Mouse (Mus musculus): ENCODE measurements around the gene Clptm1. TPM values are rescaled to one million over a fixed set of nuclear protein-coding genes. Genes with fewer than 3 reads are reported as not detected.

The Clptm1 gene
- polyA plus RNA-seq, 1 experiment from 2014 or later: 143 TPM

GRCm38 (mm10) chr7:19698907-19699826 is 34.3 kb upstream of the Clptm1 start, which contains the start of gene Apoe:
Gene Apoe (minus strand): TSS chr7:19699188.
- Histone ChIP-seq H3K4me1 (replicated peaks) (peaks cover 18% of the 10 kb centered on the region), H3K36me3 (no peaks in the 10 kb centered on the region; the same call in 1 of the 2 replicates), H3K4me2 (peak within 1 kb of the TSS; percentile 58), H3K9ac (peak within 1 kb of the TSS; percentile 30), H3K27me3 (no peaks in the 10 kb centered on the region), H3K4me3 (peak within 1 kb of the TSS; percentile 34), H3K9me3 (no peaks in the 10 kb centered on the region), H3K27ac (replicated peaks) (peak within 1 kb of the TSS; percentile 54)
- peak; percentile 72 for ATAC-seq (ENCODE audit: low FRiP score, low read depth)
- 2% methylated on average over 19 of the region's 20 CpGs for WGBS

DNA sequence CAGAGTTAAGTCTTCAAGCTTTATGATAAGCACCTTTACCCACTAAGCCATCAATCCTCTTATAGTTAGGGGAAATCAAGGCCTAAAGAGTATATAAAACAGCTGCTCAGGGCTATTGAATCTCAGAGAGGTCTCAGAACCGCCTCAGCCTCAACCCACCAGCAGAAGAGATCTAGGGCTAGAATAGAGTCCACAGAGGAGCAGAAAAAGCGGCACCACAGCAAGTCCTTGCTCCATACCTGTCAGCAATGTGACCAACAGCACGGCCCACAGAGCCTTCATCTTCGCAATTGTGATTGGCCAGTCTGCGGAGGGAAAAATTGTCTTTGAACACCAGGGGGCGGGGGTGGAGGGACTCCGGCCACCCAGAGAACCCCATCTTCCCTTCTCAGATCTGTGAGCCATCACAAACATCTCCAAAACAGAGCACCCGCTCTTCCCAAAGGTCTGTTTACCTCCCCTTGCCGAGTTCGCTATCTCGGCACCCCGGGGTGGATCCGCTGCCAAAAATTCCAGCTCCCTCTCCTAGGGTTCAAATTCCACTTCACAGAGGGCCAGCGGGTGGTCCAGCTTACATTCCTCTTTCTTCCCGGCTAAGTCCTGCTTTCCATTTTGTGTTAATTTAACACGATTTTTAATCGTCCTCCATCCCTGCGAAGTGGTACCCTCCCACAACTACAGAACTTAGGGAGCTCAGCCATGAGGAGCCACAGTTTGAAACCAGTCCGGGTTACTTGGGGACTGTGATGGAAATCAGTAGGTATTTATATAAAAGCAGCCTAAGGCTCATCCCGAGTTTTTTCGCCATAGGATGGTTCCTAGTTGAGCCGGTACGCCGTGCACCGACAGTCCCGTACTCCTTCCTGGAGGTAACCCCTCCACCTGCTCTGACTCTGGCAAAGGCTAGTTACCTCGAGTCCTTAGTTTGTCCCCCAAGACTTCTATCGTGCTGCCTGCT is 33.4 kb upstream of the Clptm1 start:
- Histone ChIP-seq H3K36me3 (no peaks in the 10 kb centered on the region; the same call in 1 of the 2 replicates), H3K4me3 (peak overlapping the region; percentile 34), H3K4me2 (peak overlapping the region; percentile 58), H3K27ac (replicated peaks) (peak overlapping the region; percentile 54), H3K9ac (peak overlapping the region; percentile 30), H3K27me3 (no peaks in the 10 kb centered on the region), H3K9me3 (no peaks in the 10 kb centered on the region), H3K4me1 (replicated peaks) (peaks cover 18% of the 10 kb centered on the region)
- WGBS: 3% methylated on average over 28 of the region's 28 CpGs
- no peak for ATAC-seq (ENCODE audit: low FRiP score, low read depth)

GRCm38 (mm10) chr7:19696336-19696873 is 31.6 kb upstream of the Clptm1 start:
- Histone ChIP-seq H3K36me3 (no peaks in the 10 kb centered on the region), H3K27ac (replicated peaks) (no peak overlapping the region), H3K4me3 (no peak overlapping the region), H3K9ac (no peak overlapping the region), H3K4me1 (replicated peaks) (peaks cover 18% of the 10 kb centered on the region), H3K27me3 (no peaks in the 10 kb centered on the region), H3K4me2 (no peak overlapping the region), H3K9me3 (no peaks in the 10 kb centered on the region)
- WGBS: 95% methylated on average over 34 of the region's 34 CpGs
- no peak for ATAC-seq (ENCODE audit: low FRiP score, low read depth)

DNA sequence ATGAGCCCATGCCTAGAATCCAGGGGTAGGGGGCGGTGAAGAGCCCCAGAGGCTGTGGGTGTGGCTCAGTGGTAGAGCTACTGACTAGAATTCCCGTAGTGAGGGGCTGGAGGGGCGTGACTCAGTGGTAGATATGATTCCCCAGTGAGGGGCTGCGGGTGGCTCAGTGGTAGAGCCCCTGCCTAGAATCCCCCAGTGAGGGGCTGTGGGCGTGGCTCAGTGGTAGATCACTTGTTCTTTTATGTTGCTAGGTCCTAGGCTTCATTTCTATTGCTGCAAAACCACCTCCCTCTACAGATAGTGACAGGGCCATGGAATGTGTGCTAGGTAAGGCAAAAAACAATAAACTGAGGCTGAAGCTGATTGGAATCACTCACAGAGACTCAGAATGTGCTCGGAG is 31.0 kb upstream of the Clptm1 start:
- Histone ChIP-seq H3K27ac (replicated peaks) (no peak overlapping the region), H3K9me3 (no peaks in the 10 kb centered on the region), H3K27me3 (no peaks in the 10 kb centered on the region), H3K4me3 (no peak overlapping the region), H3K4me1 (replicated peaks) (peaks cover 18% of the 10 kb centered on the region), H3K4me2 (no peak overlapping the region), H3K9ac (no peak overlapping the region), H3K36me3 (no peaks in the 10 kb centered on the region)
- WGBS: 92% methylated on average over 6 of the region's 6 CpGs
- ATAC-seq (ENCODE audit: low FRiP score, low read depth): no peak

DNA sequence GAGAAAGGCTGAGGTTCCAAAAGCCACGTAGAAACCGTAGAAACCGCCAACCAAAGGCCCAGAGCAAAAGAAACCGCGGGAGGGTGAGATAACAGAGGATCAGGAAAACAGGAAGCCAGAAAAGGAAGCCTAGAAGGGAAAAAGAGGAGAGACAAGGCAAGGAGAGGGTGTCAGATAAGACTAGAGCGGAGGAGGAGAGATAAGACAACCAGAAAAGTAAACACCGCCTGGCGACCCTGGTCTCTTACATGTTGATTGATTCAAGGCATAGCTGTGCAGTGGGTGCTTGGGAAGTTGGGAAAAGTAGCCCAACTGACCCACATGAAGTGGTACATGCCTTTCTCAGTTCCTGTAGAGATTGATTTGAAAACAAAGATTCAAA is 30.4 kb upstream of the Clptm1 start:
- ATAC-seq (ENCODE audit: low FRiP score, low read depth): no peak
- H3K27me3 ChIP-seq: no peaks in the 10 kb centered on the region
- no peaks in the 10 kb centered on the region for H3K9me3 ChIP-seq
- H3K36me3 ChIP-seq: no peaks in the 10 kb centered on the region
- no peak overlapping the region for H3K4me3 ChIP-seq
- 53% methylated on average over 8 of the region's 8 CpGs for WGBS
- no peak overlapping the region for H3K4me2 ChIP-seq
- no peak overlapping the region for H3K27ac ChIP-seq (replicated peaks)
- H3K9ac ChIP-seq: no peak overlapping the region
- peaks cover 18% of the 10 kb centered on the region for H3K4me1 ChIP-seq (replicated peaks)

- Histone ChIP-seq H3K27me3 (no peaks in the 10 kb centered on the region), H3K4me2 (no peak overlapping the region), H3K4me1 (replicated peaks) (peaks cover 17% of the 10 kb centered on the region), H3K36me3 (no peaks in the 10 kb centered on the region), H3K9me3 (no peaks in the 10 kb centered on the region), H3K4me3 (no peak overlapping the region), H3K27ac (replicated peaks) (no peak overlapping the region), H3K9ac (no peak overlapping the region)
- WGBS: 87% methylated on average over 10 of the region's 10 CpGs
- ATAC-seq (ENCODE audit: low FRiP score, low read depth): no peak
Measured at GRCm38 (mm10) chr7:19694336-19695212, 29.7 kb upstream of the Clptm1 start.

- Histone ChIP-seq H3K9me3 (no peaks in the 10 kb centered on the region), H3K4me3 (no peak overlapping the region), H3K36me3 (no peaks in the 10 kb centered on the region), H3K9ac (no peak overlapping the region), H3K4me2 (no peak overlapping the region), H3K27ac (replicated peaks) (peak overlapping the region; percentile 16; the same call in 1 of the 2 replicates), H3K27me3 (no peaks in the 10 kb centered on the region), H3K4me1 (replicated peaks) (peaks cover 6% of the 10 kb centered on the region)
- peak; percentile 60 for ATAC-seq (ENCODE audit: low FRiP score, low read depth)
- WGBS: 21% methylated on average over 10 of the region's 10 CpGs
Measured at GRCm38 (mm10) chr7:19693421-19693820, 28.6 kb upstream of the Clptm1 start.

DNA sequence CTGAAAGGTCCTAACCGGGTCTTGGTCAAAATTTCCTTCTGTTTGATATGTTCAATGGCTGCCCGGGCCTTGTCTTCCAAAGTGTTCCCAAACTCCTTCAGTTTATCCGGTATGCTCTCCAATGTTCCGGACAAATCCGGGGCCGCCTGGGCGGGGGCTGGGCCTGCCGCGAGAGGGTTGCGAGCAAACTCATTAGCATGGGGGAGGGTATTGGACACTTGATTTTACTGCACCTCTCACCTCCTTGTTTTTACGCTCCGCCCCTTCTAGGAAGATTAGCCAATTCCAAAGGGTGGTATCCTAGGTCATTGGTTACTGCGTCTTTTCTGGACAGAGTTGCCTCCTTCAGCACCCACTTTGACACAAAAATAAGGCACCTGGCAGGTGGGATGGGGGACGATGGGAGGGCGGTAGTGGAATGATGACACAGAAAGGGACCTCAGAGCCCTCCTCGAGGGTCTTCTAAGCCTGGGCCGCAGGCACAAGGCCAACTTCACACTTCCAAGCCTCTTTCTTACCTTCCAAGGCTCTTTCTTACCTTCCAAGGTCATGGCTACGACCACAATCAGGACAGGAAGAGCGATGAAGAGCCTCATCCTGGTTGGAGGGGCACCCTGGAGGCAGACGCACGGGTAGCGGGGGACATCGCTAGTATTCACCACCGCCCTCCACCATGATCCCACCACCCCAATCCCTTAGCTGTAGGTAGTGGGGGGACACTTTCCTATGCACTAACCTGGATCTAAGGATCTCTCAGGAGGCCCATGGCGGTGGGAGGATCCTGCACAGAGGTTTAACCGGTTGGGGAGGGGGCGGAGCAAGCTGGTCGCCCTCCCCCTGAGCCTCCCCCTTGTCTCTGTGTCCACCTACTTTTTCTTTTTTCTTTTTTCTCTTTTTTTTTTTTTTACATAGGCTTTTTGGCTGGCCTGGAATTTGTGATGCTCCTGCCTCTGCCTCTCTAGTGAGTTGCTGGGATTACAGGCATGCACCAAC is 27.3 kb upstream of the Clptm1 start, which contains the start of gene Apoc1:
TSS of gene Apoc1 (minus strand) at position 788 of the 993 bp plus-strand sequence.
- H3K36me3 ChIP-seq: no peaks in the 10 kb centered on the region
- H3K4me1 ChIP-seq (replicated peaks): no peaks in the 10 kb centered on the region
- H3K4me2 ChIP-seq: no peak within 1 kb of the TSS
- H3K27me3 ChIP-seq: no peaks in the 10 kb centered on the region
- H3K27ac ChIP-seq (replicated peaks): peak within 1 kb of the TSS; percentile 16; the same call in 1 of the 2 replicates
- no peak for ATAC-seq (ENCODE audit: low FRiP score, low read depth)
- H3K4me3 ChIP-seq: no peak within 1 kb of the TSS
- no peaks in the 10 kb centered on the region for H3K9me3 ChIP-seq
- H3K9ac ChIP-seq: no peak within 1 kb of the TSS
- 54% methylated on average over 28 of the region's 28 CpGs for WGBS

GRCm38 (mm10) chr7:19691434-19691833 is 26.6 kb upstream of the Clptm1 start:
- WGBS: 80% methylated on average over 6 of the region's 6 CpGs
- no peak overlapping the region for H3K27ac ChIP-seq (replicated peaks)

DNA sequence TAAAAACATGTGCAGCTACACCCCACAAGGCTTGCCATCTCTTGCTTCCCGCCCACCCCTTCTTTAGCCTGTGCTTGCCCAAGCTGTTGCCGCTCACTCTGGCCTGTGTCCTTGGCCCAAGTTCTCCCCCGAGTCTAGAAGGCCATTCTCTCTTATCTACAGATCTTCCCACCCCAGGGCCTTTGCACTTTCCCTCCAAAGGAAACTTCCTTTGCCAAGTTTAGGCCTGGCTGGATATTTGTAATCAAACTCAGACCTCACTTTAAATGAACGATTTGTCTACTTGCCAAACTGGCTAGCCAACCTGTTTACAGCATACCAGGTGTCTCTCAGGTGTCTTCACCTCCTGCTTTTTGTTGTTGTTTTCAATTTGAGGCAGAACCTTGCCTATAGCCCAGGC is 26.0 kb upstream of the Clptm1 start:
- no peaks in the 10 kb centered on the region for H3K27me3 ChIP-seq
- no peak overlapping the region for H3K4me3 ChIP-seq
- 91% methylated on average over 4 of the region's 4 CpGs for WGBS
- no peak overlapping the region for H3K4me2 ChIP-seq
- H3K4me1 ChIP-seq (replicated peaks): no peaks in the 10 kb centered on the region
- H3K36me3 ChIP-seq: no peaks in the 10 kb centered on the region
- H3K9me3 ChIP-seq: no peaks in the 10 kb centered on the region
- H3K27ac ChIP-seq (replicated peaks): no peak overlapping the region
- ATAC-seq (ENCODE audit: low FRiP score, low read depth): no peak
- no peak overlapping the region for H3K9ac ChIP-seq

More at GRCm38 (mm10) chr7:19691434-19691833, 26.6 kb upstream of the Clptm1 start:
- H3K4me1 ChIP-seq (replicated peaks): no peaks in the 10 kb centered on the region
- no peaks in the 10 kb centered on the region for H3K27me3 ChIP-seq
- no peaks in the 10 kb centered on the region for H3K36me3 ChIP-seq
- no peak overlapping the region for H3K4me3 ChIP-seq
- no peak overlapping the region for H3K9ac ChIP-seq
- no peak for ATAC-seq (ENCODE audit: low FRiP score, low read depth)
- H3K4me2 ChIP-seq: no peak overlapping the region
- no peaks in the 10 kb centered on the region for H3K9me3 ChIP-seq

Data from hindbrain, embryonic 15.5 days (tissue).